Mouse (Mus musculus): ENCODE measurements around the gene B3gat2. TPM values are rescaled to one million over a fixed set of nuclear protein-coding genes. Genes with fewer than 3 reads are reported as not detected.

Gene B3gat2
- 0.02 TPM in 1 of 2 replicates, not detected in the other for polyA plus RNA-seq (2012)

DNA sequence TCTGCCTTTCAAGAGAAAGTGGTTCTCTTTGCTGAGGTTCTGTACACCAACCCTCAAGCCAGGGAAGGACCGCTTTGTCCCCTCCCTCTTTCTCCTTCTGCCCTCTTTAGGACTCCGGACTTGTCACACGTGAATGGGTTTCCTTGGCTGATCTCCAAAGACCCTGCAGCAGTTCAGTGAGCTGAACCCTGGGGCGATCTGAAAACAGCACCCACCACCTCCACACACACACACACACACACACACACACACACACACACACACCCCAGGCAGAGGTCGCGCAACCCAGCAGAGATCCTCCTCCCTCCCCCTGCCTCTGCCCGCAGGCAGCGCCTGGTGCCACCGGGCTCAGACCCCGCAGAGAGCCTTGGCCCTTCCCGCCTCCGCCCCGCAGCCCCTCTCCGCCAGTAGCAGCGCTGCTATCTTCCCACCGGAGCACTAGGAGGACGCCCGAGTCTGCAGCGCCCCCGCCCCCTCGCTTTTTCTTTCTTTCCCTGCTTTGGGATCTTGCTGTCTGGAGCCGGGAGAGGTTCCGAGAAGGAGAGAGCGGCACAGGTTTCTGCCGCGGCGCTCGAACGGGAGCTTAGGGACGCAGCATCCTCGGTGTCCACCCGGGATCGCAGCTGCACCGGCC lies at the start of gene B3gat2:
B3gat2 (plus strand) TSS at position 252 of the 634 bp plus-strand sequence.

Other genes with a start within 250 kb of the B3gat2 start
- gene Smap1, start 160.6 kb downstream of the B3gat2 start, polyA plus RNA-seq (2012), result 12.3 and 13.1 TPM in 2 replicates
- gene Sdhaf4, start 243.9 kb downstream of the B3gat2 start, polyA plus RNA-seq (2012), result 0.63 and 0.81 TPM in 2 replicates